Mouse (Mus musculus): ENCODE results near the gene Kng1.
"Not testable (repeated sequence)": the region's sequence is repeated elsewhere in the genome, so short reads cannot be mapped to it uniquely, and the experiment has no call there.

The Kng1 gene

DNA sequence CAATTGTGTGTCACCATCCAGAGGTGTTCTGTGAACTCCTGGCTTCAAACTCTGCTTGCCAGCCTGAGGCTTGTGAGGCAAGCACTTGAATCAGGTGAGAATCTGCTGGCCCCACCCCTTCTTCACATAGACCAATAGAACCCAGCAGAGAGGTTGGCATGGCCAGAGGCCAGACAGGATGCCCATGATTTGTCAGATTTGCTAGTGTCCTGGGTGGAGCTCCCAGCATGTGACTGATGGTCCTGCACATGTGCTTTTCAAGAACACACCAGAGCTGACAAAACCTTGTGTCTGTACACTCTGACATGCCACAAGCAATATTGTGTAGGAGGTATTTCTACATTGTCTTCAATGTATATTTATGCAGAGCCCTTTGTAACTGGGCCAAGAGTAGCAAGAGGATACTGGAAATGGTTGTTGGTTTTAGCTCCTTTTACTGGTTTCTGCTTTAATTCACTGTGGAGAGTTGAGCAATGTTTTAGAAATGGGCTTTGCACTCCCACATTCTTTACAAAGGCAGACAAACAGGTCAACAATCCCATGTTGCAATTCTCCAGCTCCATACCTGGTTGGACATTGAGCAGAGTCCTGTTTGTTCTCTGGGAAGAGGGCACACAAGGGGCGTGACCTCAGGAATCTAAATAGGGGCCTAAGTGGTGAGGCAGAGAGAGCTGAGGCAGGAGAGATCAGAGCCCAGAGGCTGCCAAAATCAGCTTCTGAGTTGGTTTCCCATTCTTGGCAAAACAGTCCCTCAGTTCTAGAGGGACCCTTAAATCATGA, at the start of gene Kng1:
Gene Kng1, plus strand, starts transcription at position 198 of the 780 bp plus-strand sequence.
- DNase-seq (ENCODE audit: low spot score in 2 of 2) = not testable (repeated sequence)

GRCm38 (mm10) chr16:23013786-23014185, 43.9 kb upstream of the Kng1 start:
- DNase-seq (ENCODE audit: low spot score in 2 of 2) = not testable (repeated sequence)

DNA sequence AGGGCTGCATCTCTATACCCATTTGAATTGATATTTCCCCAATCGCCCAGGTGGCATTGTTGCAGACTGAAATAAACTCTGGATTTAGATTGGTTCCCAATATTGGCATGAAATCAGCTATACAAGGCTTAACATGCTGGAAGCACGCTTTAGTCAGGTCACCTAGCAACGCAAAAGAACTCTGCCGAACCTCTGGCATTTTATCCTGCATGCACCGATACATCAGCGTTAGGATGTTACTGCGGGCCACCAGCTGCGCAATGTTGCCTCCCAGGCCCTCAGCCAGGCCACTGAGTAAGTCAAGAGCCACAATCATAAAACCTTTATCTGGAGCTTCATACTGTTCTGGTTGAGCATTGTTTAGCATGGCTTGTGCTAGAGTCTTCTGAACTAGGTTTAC, 43.0 kb upstream of the Kng1 start:
- DNase-seq (ENCODE audit: low spot score in 2 of 2) = not testable (repeated sequence)

- not testable (repeated sequence) for DNase-seq (ENCODE audit: low spot score in 2 of 2)
Observed at GRCm38 (mm10) chr16:23020571-23020970, 37.1 kb upstream of the Kng1 start.

DNA sequence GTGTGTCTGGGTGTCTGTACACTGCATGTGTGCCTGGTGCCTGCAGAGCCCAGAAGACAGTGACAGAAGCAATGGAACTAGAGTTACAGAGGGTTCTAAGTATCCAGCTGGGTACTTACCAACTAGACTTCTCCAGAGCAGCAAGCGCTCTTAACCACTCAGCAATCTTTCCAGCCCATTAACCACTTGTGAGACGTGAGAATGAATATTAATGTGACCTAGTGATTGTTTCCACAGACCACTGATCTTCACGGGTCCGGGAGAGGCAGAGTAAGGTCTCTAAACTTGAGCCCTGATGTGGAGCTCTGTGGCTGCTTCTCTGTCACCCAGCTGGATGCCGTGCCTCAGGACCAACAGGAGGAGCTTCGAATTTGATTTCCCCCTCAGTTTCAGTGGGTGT, 32.6 kb upstream of the Kng1 start:
- no peak for DNase-seq (ENCODE audit: low spot score in 2 of 2)

DNA sequence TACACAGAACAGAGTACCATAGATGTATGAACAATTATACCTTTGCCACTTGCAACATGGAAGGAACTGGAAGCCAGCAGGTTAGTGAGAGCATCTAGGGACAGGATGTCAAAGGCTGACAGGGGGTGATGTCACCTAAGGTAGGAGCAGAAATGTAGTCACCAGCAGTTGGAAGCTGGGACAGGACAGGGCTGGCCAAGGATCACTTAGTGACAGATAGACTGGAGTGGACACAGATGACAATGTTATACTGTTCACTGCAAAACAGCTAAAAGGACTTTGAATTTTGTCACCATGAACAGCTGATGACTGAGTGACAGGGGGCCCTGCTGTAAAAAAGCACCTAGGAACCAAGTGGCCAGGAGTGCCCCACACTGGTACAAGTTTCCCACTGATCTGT, 31.1 kb upstream of the Kng1 start:
- DNase-seq (ENCODE audit: low spot score in 2 of 2) = no peak

DNA sequence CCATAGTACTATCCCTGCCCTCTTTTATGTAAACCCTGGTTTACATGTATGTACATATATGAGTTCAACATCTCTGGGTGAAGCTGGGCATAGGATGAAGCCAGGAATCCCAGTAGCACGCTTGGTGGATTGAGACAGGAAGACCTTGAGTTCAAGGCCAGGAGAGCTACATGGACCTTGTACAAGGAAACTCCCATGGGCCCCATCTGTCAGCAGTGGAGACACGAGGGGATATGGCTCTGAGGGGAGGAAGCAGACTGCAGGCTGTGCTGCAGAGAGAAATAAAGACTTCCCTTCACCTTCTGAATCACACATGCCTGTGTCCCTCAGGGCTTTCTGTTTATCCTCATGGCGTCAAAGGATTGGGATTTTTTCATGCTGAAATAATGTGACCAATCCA, 30.3 kb upstream of the Kng1 start:
- not testable (repeated sequence) for DNase-seq (ENCODE audit: low spot score in 2 of 2)

DNA sequence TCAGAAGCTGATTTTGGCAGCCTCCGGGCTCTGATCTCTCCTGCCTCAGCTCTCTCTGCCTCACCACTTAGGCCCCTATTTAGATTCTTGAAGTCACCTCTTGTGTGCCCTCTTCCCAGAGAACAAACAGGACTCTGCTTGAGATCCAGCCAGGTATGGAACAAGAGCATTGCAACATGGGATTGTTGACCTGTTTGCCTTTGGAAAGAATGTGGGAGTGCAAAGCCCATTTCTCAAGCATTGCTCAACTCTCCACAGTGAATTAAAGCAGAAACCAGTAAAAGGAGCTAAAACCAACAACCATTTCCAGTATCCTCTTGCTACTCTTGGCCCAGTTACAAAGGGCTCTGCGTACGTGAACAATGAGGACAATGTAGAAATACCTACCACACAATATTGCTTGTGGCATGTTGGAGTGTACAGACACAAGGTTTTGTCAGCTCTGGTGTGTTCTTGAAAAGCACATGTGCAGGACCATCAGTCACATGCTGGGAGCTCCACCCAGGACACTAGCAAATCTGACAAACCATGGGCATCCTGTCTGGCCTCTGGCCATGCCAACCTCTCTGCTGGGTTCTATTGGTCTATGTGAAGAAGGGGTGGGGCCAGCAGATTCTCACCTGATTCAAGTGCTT, 28.6 kb upstream of the Kng1 start, which contains the start of gene Kng2:
Gene Kng2, minus strand, starts transcription at position 517 of the 635 bp plus-strand sequence.
- DNase-seq (ENCODE audit: low spot score in 2 of 2) = peak in 1 of 2 experiments; percentile 5

- no peak for DNase-seq (ENCODE audit: low spot score in 2 of 2)
Observed at GRCm38 (mm10) chr16:23030673-23031435, 26.8 kb upstream of the Kng1 start.

- DNase-seq (ENCODE audit: low spot score in 2 of 2) = no peak
Observed at GRCm38 (mm10) chr16:23033673-23034072, 24.0 kb upstream of the Kng1 start.

DNA sequence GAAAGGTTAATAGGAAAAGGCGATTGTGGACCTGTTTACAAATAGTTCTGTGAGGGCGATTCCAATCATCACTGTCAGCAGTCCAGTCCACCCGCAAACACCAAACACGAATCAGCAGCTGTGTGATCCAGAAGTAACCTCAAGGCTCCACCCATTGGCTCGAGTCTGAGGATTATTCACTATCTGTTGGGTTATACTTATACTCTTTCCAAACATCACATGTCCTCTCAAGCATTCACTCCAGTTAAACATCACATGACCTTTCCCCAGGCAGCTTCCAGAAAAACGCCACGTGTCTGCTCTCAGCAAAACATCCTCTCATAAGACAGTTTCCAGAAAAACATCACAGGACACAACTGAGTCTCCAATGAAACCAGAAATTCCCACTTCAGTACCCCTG, 19.9 kb upstream of the Kng1 start:
- DNase-seq (ENCODE audit: low spot score in 2 of 2) = no peak

DNA sequence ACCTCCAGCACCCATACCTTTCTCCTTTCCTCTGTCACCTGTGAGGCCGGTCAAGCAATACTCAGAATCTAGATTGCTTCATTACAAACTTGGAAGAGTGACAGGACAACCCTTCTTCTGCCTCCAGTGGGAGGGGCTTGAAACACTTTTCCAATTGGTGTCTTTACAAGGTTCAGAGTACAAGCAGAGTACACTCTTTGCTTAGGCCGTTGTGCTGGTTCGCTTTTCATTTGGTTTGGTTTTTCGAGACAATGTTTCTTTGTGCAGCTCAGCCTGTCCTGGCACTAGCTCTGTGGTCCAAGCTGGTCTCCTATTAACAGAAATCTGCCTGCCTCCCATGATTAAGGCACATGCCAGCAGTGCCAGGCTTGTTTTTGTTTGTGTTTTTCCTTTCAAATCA, 18.4 kb upstream of the Kng1 start:
- no peak for DNase-seq (ENCODE audit: low spot score in 2 of 2)

- no peak for DNase-seq (ENCODE audit: low spot score in 2 of 2)
Observed at GRCm38 (mm10) chr16:23040876-23041275, 16.8 kb upstream of the Kng1 start.

DNA sequence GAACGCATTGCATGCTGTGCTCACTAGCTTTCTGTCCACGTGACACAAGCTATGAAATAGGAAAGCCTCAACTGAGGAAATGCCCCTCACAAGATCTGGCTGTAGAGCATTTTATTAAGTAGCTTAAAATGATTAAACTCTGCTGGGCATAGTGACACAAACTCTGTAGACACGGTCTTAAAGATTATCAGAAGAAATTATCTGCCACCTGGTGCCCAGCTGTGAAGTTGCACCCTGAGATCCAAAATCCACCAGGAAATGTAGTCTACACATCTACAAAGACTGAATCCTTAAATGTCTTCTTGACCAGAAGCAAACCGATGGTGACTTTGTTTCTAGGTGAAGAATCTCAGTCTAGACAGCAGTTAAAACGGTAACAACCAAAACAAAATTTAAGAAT, 11.3 kb upstream of the Kng1 start:
- peak in 1 of 2 experiments; percentile 7 for DNase-seq (ENCODE audit: low spot score in 2 of 2)

DNA sequence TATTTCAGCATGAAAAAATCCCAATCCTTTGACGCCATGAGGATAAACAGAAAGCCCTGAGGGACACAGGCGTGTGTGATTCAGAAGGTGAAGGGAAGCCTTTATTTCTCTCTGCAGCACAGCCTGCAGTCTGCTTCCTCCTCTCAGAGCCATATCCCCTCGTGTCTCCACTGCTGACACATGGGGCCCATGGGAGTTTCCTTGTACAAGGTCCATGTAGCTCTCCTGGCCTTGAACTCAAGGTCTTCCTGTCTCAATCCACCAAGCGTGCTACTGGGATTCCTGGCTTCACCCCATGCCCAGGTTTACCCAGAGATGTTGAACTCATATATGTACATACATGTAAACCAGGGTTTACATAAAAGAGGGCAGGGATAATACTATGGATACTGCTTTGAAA, 2.0 kb downstream of the Kng1 start:
- DNase-seq (ENCODE audit: low spot score in 2 of 2) = not testable (repeated sequence)

GRCm38 (mm10) chr16:23060781-23061325, 3.2 kb downstream of the Kng1 start:
- not testable (repeated sequence) for DNase-seq (ENCODE audit: low spot score in 2 of 2)

DNA sequence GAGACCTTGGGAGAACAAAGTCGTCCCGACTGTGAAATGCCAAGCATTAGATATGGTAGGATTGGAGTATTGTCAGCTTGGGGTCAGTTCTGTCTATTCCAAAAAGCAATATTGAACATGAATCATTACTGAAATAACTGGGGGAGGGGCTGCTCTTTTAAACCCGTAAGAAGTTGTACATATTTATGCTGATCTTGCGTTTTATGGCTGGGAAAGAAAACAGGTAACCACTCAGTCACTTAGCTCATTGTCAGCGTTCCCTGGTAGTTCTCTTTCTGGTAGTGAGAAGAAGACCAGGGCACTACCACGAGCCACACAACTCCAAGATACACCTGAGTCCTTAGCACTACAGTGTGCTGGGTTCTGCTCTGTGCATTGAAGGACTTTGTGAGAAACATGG, 19.9 kb downstream of the Kng1 start:
- not testable (repeated sequence) for DNase-seq (ENCODE audit: low spot score in 2 of 2)

DNA sequence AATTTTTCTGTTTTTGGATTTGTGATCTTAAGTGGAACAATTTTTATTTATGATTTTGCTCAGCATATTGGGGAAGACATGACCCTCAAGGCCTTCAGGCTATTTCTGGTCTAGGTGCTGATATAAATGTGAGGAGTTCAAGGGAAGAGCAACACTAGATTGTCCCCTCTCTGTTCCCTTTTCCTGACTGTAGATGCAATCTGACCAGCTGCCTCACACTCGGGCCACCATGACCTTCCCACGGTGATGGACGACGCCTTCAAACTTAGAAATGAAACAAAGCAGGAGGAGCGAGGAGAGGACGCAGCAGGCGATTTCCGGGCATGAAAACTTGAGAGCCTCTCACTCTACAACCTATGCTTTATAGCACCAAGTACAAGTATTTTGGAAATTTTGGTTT, 29.5 kb downstream of the Kng1 start:
- DNase-seq (ENCODE audit: low spot score in 2 of 2) = not testable (repeated sequence)

DNA sequence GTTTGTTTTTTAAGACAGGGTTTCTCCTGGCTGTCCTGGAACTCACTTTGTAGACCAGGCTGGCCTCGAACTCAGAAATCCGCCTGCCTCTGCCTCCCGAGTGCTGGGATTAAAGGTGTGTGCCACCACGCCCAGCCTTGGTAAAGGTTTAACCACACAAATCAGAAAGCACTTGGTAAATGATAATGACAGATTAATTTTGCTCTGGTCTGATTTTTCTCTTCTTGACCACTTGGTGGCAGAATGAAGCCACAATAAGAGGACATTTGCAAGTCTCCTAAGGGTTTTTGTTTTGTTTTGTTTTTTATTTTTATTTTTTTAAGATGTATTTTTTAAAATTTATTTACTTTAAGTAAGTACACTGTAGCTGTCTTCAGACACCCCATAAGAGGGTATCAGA, 30.0 kb downstream of the Kng1 start:
- DNase-seq (ENCODE audit: low spot score in 2 of 2) = not testable (repeated sequence)

DNA sequence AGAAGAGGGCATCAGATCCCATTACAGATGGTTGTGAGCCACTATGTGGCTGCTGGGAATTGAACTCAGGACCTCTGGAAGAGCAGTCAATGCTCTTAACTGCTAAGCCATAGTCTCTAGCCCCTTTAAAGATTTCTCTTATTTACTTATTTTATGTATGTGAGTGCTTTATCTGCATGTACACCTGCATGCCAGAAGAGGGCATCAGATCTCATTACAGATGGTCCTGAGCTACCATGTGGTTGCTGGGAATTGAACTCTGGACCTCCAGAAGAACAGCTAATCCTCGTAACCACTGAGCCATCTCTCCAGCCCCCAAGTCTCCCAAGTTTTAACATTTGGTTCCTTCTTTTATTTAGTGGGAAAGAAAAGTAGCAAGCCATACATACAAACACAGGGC, 30.8 kb downstream of the Kng1 start:
- DNase-seq (ENCODE audit: low spot score in 2 of 2) = not testable (repeated sequence)

DNA sequence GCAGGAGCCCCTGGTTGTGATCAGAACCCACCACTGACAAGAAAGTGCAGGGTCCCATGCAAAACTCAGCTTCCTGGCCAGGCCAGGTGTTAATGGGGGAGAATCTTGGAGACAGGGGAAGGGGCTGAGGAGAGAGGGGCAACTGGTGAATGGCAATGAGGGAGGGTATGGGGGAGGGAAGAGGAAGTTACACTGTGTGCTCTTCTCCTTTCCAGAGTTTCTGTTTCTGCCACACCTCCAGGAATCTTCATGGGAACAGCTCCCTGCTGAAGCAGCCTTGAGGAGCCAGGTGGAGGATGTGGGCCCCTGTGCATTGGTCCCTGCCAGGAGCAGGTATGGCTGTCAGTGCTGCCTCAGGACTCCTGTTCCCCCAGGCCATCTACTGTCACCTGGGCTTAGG, 33.7 kb downstream of the Kng1 start:
- not testable (repeated sequence) for DNase-seq (ENCODE audit: low spot score in 2 of 2)

DNA sequence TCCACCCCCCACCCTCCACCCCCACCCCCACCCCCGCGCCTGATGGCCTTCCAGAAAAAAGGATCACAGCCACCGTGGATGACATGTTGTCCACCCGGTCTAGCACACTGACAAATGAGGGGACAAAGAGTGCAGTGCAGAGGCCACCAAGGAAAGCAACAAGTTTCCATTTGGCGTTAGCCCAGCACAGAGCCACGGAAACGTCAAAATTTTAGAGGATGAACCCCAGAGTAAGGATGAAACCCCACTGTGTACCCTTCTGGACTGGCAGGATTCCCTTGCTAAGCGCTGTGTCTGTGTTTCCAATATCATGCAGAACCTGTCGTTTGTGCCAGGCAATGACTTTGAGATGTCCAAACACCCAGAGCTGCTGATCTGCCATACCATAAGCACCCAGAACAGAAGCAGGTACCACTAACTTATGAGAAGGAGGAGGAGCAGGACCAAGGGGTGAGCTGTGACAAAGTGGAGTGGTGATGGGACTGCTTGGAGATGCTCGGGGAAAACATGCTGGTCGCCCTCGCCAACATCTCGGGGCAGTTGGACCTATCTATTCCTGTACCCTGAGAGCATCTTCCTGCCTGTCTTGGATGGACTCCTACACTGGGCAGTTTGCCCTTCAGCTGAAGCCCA, 35.8 kb downstream of the Kng1 start:
- DNase-seq (ENCODE audit: low spot score in 2 of 2) = no peak

Measured in urinary bladder, postnatal 36 days (tissue).